Mouse (Mus musculus) megakaryocyte progenitor cell, adult 5-6 weeks (primary cell): ENCODE results near the gene Epn3. TPM values are rescaled to one million over a fixed set of nuclear protein-coding genes. Genes with fewer than 3 reads are reported as not detected.

ENCODE experiments used
- ATAC-seq: replicated peaks from 2 replicates; pipeline ENCODE4 v1.8.0; 2016; ENCODE audit warnings: mild to moderate bottlenecking, moderate TSS enrichment, inconsistent platforms; ENCODE audit not compliant: poor library complexity
- total RNA-seq, 2 experiments: library from RNA; stranded (forward) in 1 of 2; stranded (reverse) in 1 of 2; fragments of 157-497, 149-512 nt in 1 of 2; fragments of 200-1000 nt in 1 of 2; gene quantifications; 2 replicates each; pipeline versions ENCODE4 v1.2.3 to v1.2.4; 2015 to 2017

Gene Epn3
- total RNA-seq, 2 experiments from 2014 or later = not detected

- peak; percentile 8; the same call in 1 of the 2 replicates for ATAC-seq
Observed at GRCm38 (mm10) chr11:94498093-94498996, 1.4 kb downstream of the Epn3 start.

GRCm38 (mm10) chr11:94495415-94495814 is 4.4 kb downstream of the Epn3 start:
- no peak for ATAC-seq

- peak; percentile 44; the same call in 1 of the 2 replicates for ATAC-seq
Observed at GRCm38 (mm10) chr11:94491749-94492099, 8.1 kb downstream of the Epn3 start.

- peak; percentile 23 for ATAC-seq
Observed at GRCm38 (mm10) chr11:94491035-94491748, 8.6 kb downstream of the Epn3 start.

- ATAC-seq = no peak
Observed at GRCm38 (mm10) chr11:94489745-94490144, 10.0 kb downstream of the Epn3 start.

GRCm38 (mm10) chr11:94488767-94489533 is 10.8 kb downstream of the Epn3 start:
- ATAC-seq = no peak

- ATAC-seq = peak; percentile 92
Observed at GRCm38 (mm10) chr11:94486001-94486400, 13.8 kb downstream of the Epn3 start, which contains the start of gene Spata20. Spata20 (minus strand) TSS chr11:94486179.

- ATAC-seq = no peak
Observed at GRCm38 (mm10) chr11:94485223-94485622, 14.6 kb downstream of the Epn3 start.

- no peak for ATAC-seq
Observed at GRCm38 (mm10) chr11:94484636-94485035, 15.1 kb downstream of the Epn3 start.

- no peak for ATAC-seq
Observed at GRCm38 (mm10) chr11:94483921-94484320, 15.9 kb downstream of the Epn3 start.

GRCm38 (mm10) chr11:94483436-94483835 is 16.3 kb downstream of the Epn3 start:
- ATAC-seq = no peak

- ATAC-seq = no peak
Observed at GRCm38 (mm10) chr11:94482738-94483137, 17.0 kb downstream of the Epn3 start.

- ATAC-seq = no peak
Observed at GRCm38 (mm10) chr11:94481963-94482362, 17.8 kb downstream of the Epn3 start.

- no peak for ATAC-seq
Observed at GRCm38 (mm10) chr11:94480382-94480781, 19.4 kb downstream of the Epn3 start.

- ATAC-seq = no peak
Observed at GRCm38 (mm10) chr11:94477651-94478050, 22.1 kb downstream of the Epn3 start.

- no peak for ATAC-seq
Observed at GRCm38 (mm10) chr11:94475722-94476121, 24.1 kb downstream of the Epn3 start.

GRCm38 (mm10) chr11:94474544-94474910 is 25.2 kb downstream of the Epn3 start:
- ATAC-seq = no peak

- peak; percentile 88 for ATAC-seq
Observed at GRCm38 (mm10) chr11:94473707-94474543, 25.8 kb downstream of the Epn3 start, which contains the start of gene Cacna1g. Cacna1g (minus strand) TSS chr11:94474198.

GRCm38 (mm10) chr11:94472916-94473706 is 26.7 kb downstream of the Epn3 start:
- no peak for ATAC-seq

- ATAC-seq = no peak
Observed at GRCm38 (mm10) chr11:94472585-94472915, 27.2 kb downstream of the Epn3 start.
